Comparison of ENCODE assay signal across 9 mouse cellular contexts in the genomic region with DNA sequence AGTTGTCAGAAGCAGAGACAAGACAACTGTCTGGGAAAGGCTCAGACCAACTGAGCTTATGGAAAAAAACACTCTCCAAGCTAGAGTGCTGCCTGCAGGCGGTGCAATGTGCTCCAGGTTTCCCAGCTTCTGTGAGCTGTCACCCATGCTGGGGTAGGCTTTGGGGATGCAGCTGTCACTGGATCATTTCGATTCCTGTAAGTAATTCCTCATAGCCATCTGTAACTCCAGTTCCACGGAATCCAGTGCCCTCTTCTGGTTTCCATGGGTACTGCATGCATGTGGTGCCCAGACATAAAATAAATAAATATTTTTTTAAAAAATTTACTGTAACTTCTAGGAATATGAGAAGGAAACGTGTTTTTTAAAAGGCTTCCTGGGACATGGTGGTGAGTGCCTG. TPM values are rescaled to one million over a fixed set of nuclear protein-coding genes. Genes with fewer than 3 reads are reported as not detected.
A peak's percentile ranks its signal among the peaks of the same experiment; 100 is the strongest.
DNase-seq lines count a peak whose midpoint lies in the region; ATAC-seq lines count a peak whose summit lies in the region.
"Had no signal": no experiment of that assay in that cellular context is flagged by ENCODE, and none has a peak within 500 bp of the region (broad histone marks: within the 10 kb centered on the region; RNA-seq: fewer than 3 reads in every experiment).

No protein-coding gene starts in this region.

- intact Hi-C loops in heart, postnatal 14 days (cut with DNase I): loop anchor here (1.0 to 2.0 kb wide), 2 partner anchors 140 to 192 kb away; no protein-coding TSS in a partner anchor
- intact Hi-C loops in left cerebral cortex, postnatal 10 days (cut with DNase I): loop anchor here (2.0 to 10.0 kb wide), 3 partner anchors 140 to 550 kb away; no protein-coding TSS in a partner anchor

- H3K27ac ChIP-seq in kidney, embryonic 14.5 days (ENCODE audit: low read depth, low read length): no peak overlapping the region
- H3K27ac ChIP-seq in midbrain, embryonic 16.5 days (ENCODE audit: low read length): no peak overlapping the region

- no peaks in the 10 kb centered on the region for H3K27me3 ChIP-seq in kidney, embryonic 14.5 days (ENCODE audit: control insufficient read depth, insufficient read depth, low read length)
- H3K27me3 ChIP-seq in midbrain, embryonic 16.5 days (ENCODE audit: control insufficient read depth, insufficient read depth, low read depth, low read length): no peaks in the 10 kb centered on the region
- H3K27me3 ChIP-seq: megakaryocyte, embryonic 14.5 days had no signal

- no peak overlapping the region for H3K4me3 ChIP-seq in kidney, embryonic 14.5 days (ENCODE audit: low read length)
- no peak overlapping the region for H3K4me3 ChIP-seq in midbrain, embryonic 16.5 days (ENCODE audit: low read depth, low read length)
- H3K4me3 ChIP-seq: megakaryocyte, embryonic 14.5 days had no signal

- WGBS in kidney, embryonic 14.5 days: 21% methylated on average over 4 of the region's 4 CpGs
- 9% methylated on average over 4 of the region's 4 CpGs for whole genome bisulfite sequencing in midbrain, embryonic 16.5 days

- no peak overlapping the region for H3K4me2 ChIP-seq in kidney, embryonic 14.5 days (replicated peaks; ENCODE audit: low read depth, low read length)
- no peak overlapping the region for H3K4me2 ChIP-seq in midbrain, embryonic 16.5 days (ENCODE audit: low read length)

- H3K36me3 ChIP-seq in kidney, embryonic 14.5 days (ENCODE audit: control insufficient read depth, insufficient read depth, low read length): no peaks in the 10 kb centered on the region
- H3K36me3 ChIP-seq in midbrain, embryonic 16.5 days (ENCODE audit: control insufficient read depth, insufficient read depth, low read length): no peaks in the 10 kb centered on the region

- peak; percentile 7 for DNase-seq in kidney, adult 11 months
- peak; percentile 59 for DNase-seq in adrenal gland, postnatal 25 days
- DNase-seq in embryo, embryonic 9.5 days (ENCODE audit: extremely low spot score): peak; percentile 61
- peak; percentile 53 to 78 for DNase-seq in heart, postnatal 14 days
- peak; percentile 45 to 66 for DNase-seq in left cerebral cortex, postnatal 10 days (ENCODE audit: extremely low spot score in 1 of 2, low spot score in 2 of 2)
- peak; percentile 61 for DNase-seq in thymus, postnatal 4 days

- H3K4me1 ChIP-seq in kidney, embryonic 14.5 days (ENCODE audit: control insufficient read depth, insufficient read depth, low read length): no peaks in the 10 kb centered on the region
- H3K4me1 ChIP-seq in midbrain, embryonic 16.5 days (ENCODE audit: control insufficient read depth, insufficient read depth, low read length): no peaks in the 10 kb centered on the region

- H3K9ac ChIP-seq in kidney, embryonic 14.5 days (ENCODE audit: low read depth, low read length): no peak overlapping the region
- no peak overlapping the region for H3K9ac ChIP-seq in midbrain, embryonic 16.5 days (ENCODE audit: low read depth, low read length)

- H3K9me3 ChIP-seq in kidney, embryonic 14.5 days (ENCODE audit: control insufficient read depth, low read length): no peaks in the 10 kb centered on the region
- no peaks in the 10 kb centered on the region for H3K9me3 ChIP-seq in midbrain, embryonic 16.5 days (replicated peaks; ENCODE audit: control insufficient read depth, low read length, poor library complexity, severe bottlenecking)
- H3K9me3 ChIP-seq: megakaryocyte, embryonic 14.5 days had no signal

- ATAC-seq in kidney, embryonic 14.5 days (ENCODE audit: low FRiP score, low TSS enrichment): no peak
- peak; percentile 58; the same call in 1 of the 2 replicates for ATAC-seq in midbrain, embryonic 16.5 days

RNA-seq across cellular contexts. Expression of a gene that starts 5.2 kb away (rescaled TPM):
- polyA plus RNA-seq in kidney, embryonic 14.5 days (2014; fragmentation: Nextera tagmentation; extraction: Ambion mirVana): not detected in 2 replicates
- total RNA-seq in adrenal gland, postnatal 25 days (2021): not detected in 2 replicates
- total RNA-seq in heart, postnatal 14 days (2021): not detected
- not detected for total RNA-seq in left cerebral cortex, postnatal 10 days (2021)
- polyA plus RNA-seq in midbrain, embryonic 16.5 days (2015; fragmentation: Nextera tagmentation; extraction: Ambion mirVana): not detected in 2 replicates

RNA-seq across cellular contexts. Expression of a gene that starts 10.0 kb away (rescaled TPM):
- 7.1 and 8.7 TPM in 2 replicates for polyA plus RNA-seq in kidney, embryonic 14.5 days (2014; fragmentation: Nextera tagmentation; extraction: Ambion mirVana)
- total RNA-seq in adrenal gland, postnatal 25 days (2021): 267 and 299 TPM in 2 replicates
- 100 to 1,000 TPM in 1 of 2 experiments, 10 to 100 TPM in 1; 94.6 to 114 TPM for total RNA-seq in heart, postnatal 14 days (2021)
- total RNA-seq in left cerebral cortex, postnatal 10 days (2021): 10 to 100 TPM; 22.9 to 30.4 TPM
- 12.3 and 16.6 TPM in 2 replicates for polyA plus RNA-seq in midbrain, embryonic 16.5 days (2015; fragmentation: Nextera tagmentation; extraction: Ambion mirVana)

Comparison
In these comparisons a context has a peak if more than half of its experiments do, and no peak if none do; other contexts are left out.
1. DNase-seq: peak in every context shown above with its lines; median percentile 66 in heart, postnatal 14 days; 61 in embryo, embryonic 9.5 days; 61 in thymus, postnatal 4 days; 59 in adrenal gland, postnatal 25 days; 56 in left cerebral cortex, postnatal 10 days; 7 in kidney, adult 11 months.